Mouse (Mus musculus) monocyte, adult 5-6 weeks (primary cell): ENCODE results near the gene Slco1a6. TPM values are rescaled to one million over a fixed set of nuclear protein-coding genes. Genes with fewer than 3 reads are reported as not detected.
"Not testable (repeated sequence)": the region's sequence is repeated elsewhere in the genome, so short reads cannot be mapped to it uniquely, and the experiment has no call there.

Source experiments
- ATAC-seq: fragments of 153-309, 156-312 bp; replicated peaks from 2 replicates; pipeline ENCODE4 v1.8.0; 2017; ENCODE audit warnings: mild to moderate bottlenecking; ENCODE audit not compliant: low TSS enrichment, insufficient number of reproducible peaks, severe bottlenecking, poor library complexity, low FRiP score
- total RNA-seq: library from RNA; stranded (forward); fragments of 200-1000, 200-491, 200-594 nt; gene quantifications from 3 replicates; pipeline ENCODE4 v1.2.3, GENCODE M21; 2017

Slco1a6 gene
- not detected in 3 replicates for total RNA-seq

GRCm38 (mm10) chr6:142208421-142208820, at the start of gene Slco1a6:
TSS of gene Slco1a6 (minus strand) at chr6:142208521.
- ATAC-seq = no peak

GRCm38 (mm10) chr6:142250738-142251307, 42.5 kb upstream of the Slco1a6 start:
- not testable (repeated sequence) for ATAC-seq

- ATAC-seq = no peak
Measured at GRCm38 (mm10) chr6:142245065-142245464, 36.7 kb upstream of the Slco1a6 start.

- no peak for ATAC-seq
Measured at GRCm38 (mm10) chr6:142239468-142239867, 31.1 kb upstream of the Slco1a6 start.

- no peak for ATAC-seq
Measured at GRCm38 (mm10) chr6:142220138-142220537, 11.8 kb upstream of the Slco1a6 start.

GRCm38 (mm10) chr6:142211821-142212220, 3.5 kb upstream of the Slco1a6 start:
- no peak for ATAC-seq

GRCm38 (mm10) chr6:142209749-142210148, 1.4 kb upstream of the Slco1a6 start:
- no peak for ATAC-seq

- no peak for ATAC-seq
Measured at GRCm38 (mm10) chr6:142200524-142200923, 7.8 kb downstream of the Slco1a6 start.

- no peak for ATAC-seq
Measured at GRCm38 (mm10) chr6:142194245-142194644, 14.1 kb downstream of the Slco1a6 start.

- no peak for ATAC-seq
Measured at GRCm38 (mm10) chr6:142191962-142192361, 16.4 kb downstream of the Slco1a6 start.

- ATAC-seq = no peak
Measured at GRCm38 (mm10) chr6:142187426-142187825, 20.9 kb downstream of the Slco1a6 start.

GRCm38 (mm10) chr6:142185868-142186415, 22.4 kb downstream of the Slco1a6 start:
- no peak for ATAC-seq

GRCm38 (mm10) chr6:142163406-142163805, 44.9 kb downstream of the Slco1a6 start:
- no peak for ATAC-seq

- no peak for ATAC-seq
Measured at GRCm38 (mm10) chr6:142161171-142161570, 47.1 kb downstream of the Slco1a6 start.

- not testable (repeated sequence) for ATAC-seq
Measured at GRCm38 (mm10) chr6:142154081-142154480, 54.2 kb downstream of the Slco1a6 start.

GRCm38 (mm10) chr6:142148371-142148770, 60.0 kb downstream of the Slco1a6 start:
- no peak for ATAC-seq

- ATAC-seq = no peak
Measured at GRCm38 (mm10) chr6:142111667-142112305, 96.5 kb downstream of the Slco1a6 start.

GRCm38 (mm10) chr6:142091126-142091525, 117.2 kb downstream of the Slco1a6 start:
- no peak for ATAC-seq

- ATAC-seq = not testable (repeated sequence)
Measured at GRCm38 (mm10) chr6:142058281-142058680, 150.0 kb downstream of the Slco1a6 start.

- no peak for ATAC-seq
Measured at GRCm38 (mm10) chr6:142047689-142048088, 160.6 kb downstream of the Slco1a6 start.
